Mouse (Mus musculus) duodenum, adult 2 months (tissue): ENCODE results near the gene Ces1a. TPM values are rescaled to one million over a fixed set of nuclear protein-coding genes. Genes with fewer than 3 reads are reported as not detected.

Experiments
- polyA plus RNA-seq: library from polyadenylated mRNA; depleted of rRNA; stranded (reverse); fragments of >200 nt; gene quantifications from 2 replicates; pipeline ENCODE4 v1.2.3, GENCODE M21; 2012; ENCODE audit warnings: low replicate concordance; rRNA removed

Ces1a gene
- polyA plus RNA-seq = not detected in 2 replicates

GRCm38 (mm10) chr8:93048092-93048491 is at the start of gene Ces1a:
Ces1a (minus strand) TSS chr8:93048192.

DNA sequence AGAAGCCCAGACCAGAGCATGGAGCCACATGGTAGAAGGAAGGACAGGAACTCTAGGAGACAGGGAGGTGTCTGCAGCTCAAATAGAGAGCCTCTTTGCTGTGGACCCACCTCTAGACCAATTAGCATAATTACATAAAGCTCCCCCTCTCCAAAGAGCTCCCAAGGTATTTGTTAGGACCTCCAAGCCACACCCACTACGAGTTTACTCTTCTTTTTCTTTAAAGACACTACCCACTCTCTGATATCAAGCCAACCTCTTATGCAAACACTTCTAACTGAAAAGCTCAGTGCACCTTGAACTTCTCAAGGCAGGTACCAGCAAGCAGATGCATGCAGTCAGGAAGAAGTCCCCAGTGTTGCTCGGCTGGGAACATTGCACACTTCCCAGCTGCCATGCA is 31.9 kb upstream of the Ces1a start, which contains the start of gene Ces1b:
TSS of gene Ces1b (minus strand) at position 131 of the 400 bp plus-strand sequence.

Other genes with a start within 250 kb of the Ces1a start
- gene Mmp2, start 220.9 kb downstream of the Ces1a start, polyA plus RNA-seq = 28.1 and 38.5 TPM in 2 replicates
- gene Lpcat2, start 192.9 kb downstream of the Ces1a start, polyA plus RNA-seq = 3.1 and 3.6 TPM in 2 replicates
- not detected in 2 replicates for gene Capns2, start 146.8 kb downstream of the Ces1a start, polyA plus RNA-seq
- gene Slc6a2, start 88.1 kb downstream of the Ces1a start, polyA plus RNA-seq = 0.06 TPM in 1 of 2 replicates, not detected in the other
- gene Ces1b, start 31.8 kb upstream of the Ces1a start, polyA plus RNA-seq = not detected in 2 replicates
- 0.13 and 0.53 TPM in 2 replicates for gene Ces1c, start 83.1 kb upstream of the Ces1a start, polyA plus RNA-seq
- gene Ces1d, start 149.6 kb upstream of the Ces1a start, polyA plus RNA-seq = 5.6 and 6.9 TPM in 2 replicates
- 5.4 and 16.4 TPM in 2 replicates for gene Ces1e, start 181.4 kb upstream of the Ces1a start, polyA plus RNA-seq
- 29.1 and 52.0 TPM in 2 replicates for gene Ces1f, start 231.6 kb upstream of the Ces1a start, polyA plus RNA-seq